Mouse (Mus musculus) liver, embryonic 14.5 days (tissue): ENCODE results near the gene Slc8a3. TPM values are rescaled to one million over a fixed set of nuclear protein-coding genes. Genes with fewer than 3 reads are reported as not detected.

Source experiments
- ATAC-seq: fragments of 200-750 bp; cut with Nextera tagmentation; 2 replicates; pipeline ENCODE4 v1.8.0; 2017; ENCODE audit warnings: moderate number of reproducible peaks, mild to moderate bottlenecking, moderate library complexity; ENCODE audit not compliant: insufficient read depth
- DNase-seq, 3 experiments: peaks; one replicate each; pipeline ENCODE4 v3.0.0-alpha.2; 2012 to 2013; ENCODE audit warnings: low read depth in 3 of 3, low spot score in 3 of 3
- H3K27ac ChIP-seq: fragments of 300-500 bp; sonication (generic); 2 replicates; pipeline ENCODE4 v1.5.1; 2014; ENCODE audit warnings: moderate library complexity, mild to moderate bottlenecking, control low read depth, inconsistent platforms
- H3K27me3 ChIP-seq: fragments of 300-500 bp; sonication (generic); 2 replicates; pipeline ENCODE4 v1.6.1; 2014; ENCODE audit warnings: mild to moderate bottlenecking, low read length, moderate library complexity; ENCODE audit not compliant: control insufficient read depth, insufficient read depth
- H3K36me3 ChIP-seq: fragments of 300-500 bp; sonication (generic); replicated peaks from 2 replicates; pipeline ENCODE4 v1.6.1; 2014; ENCODE audit warnings: low read depth; ENCODE audit not compliant: control insufficient read depth, insufficient read depth
- H3K4me1 ChIP-seq, 2 experiments: fragments of 200-500 bp in 1 of 2; fragments of 300-500 bp in 1 of 2; sonication (generic) in 1 of 2; replicated peaks; 2 replicates each; pipeline ENCODE4 v1.6.1; 2012 to 2014; ENCODE audit warnings: antibody characterized with exemption in 1 of 2, inconsistent platforms in 1 of 2, low read length in 1 of 2; ENCODE audit not compliant: control insufficient read depth in 2 of 2, insufficient read depth in 2 of 2
- H3K4me2 ChIP-seq: fragments of 300-500 bp; sonication (generic); 2 replicates; pipeline ENCODE4 v1.6.1; 2014; ENCODE audit warnings: low read depth, mild to moderate bottlenecking, control low read depth, moderate library complexity
- H3K4me3 ChIP-seq, 2 experiments: fragments of 200-500 bp in 1 of 2; fragments of 300-500 bp in 1 of 2; sonication (generic) in 1 of 2; 2 replicates each; pipeline ENCODE4 v1.5.1; 2012 to 2014; ENCODE audit warnings: low read depth in 2 of 2, low read length in 2 of 2, mild to moderate bottlenecking in 2 of 2, control low read depth in 1 of 2, inconsistent platforms in 1 of 2, moderate library complexity in 1 of 2; ENCODE audit not compliant: insufficient read depth in 1 of 2
- H3K9ac ChIP-seq: fragments of 300-500 bp; sonication (generic); replicated peaks from 2 replicates; pipeline ENCODE4 v1.6.1; 2014; ENCODE audit warnings: mild to moderate bottlenecking, control low read depth, moderate library complexity
- H3K9me3 ChIP-seq: fragments of 300-500 bp; sonication (generic); 2 replicates; pipeline ENCODE4 v1.6.1; 2016; ENCODE audit warnings: low read length, mixed read lengths; ENCODE audit not compliant: control insufficient read depth
- CTCF ChIP-seq: IDR thresholded peaks from 2 replicates; pipeline ENCODE4 v1.5.1; 2016; ENCODE audit warnings: antibody characterized with exemption, low read depth, control low read depth
- EP300 ChIP-seq: IDR thresholded peaks from 2 replicates; pipeline ENCODE4 v1.6.1; 2016; ENCODE audit warnings: antibody characterized with exemption, low read depth
- WGBS: fragments of 180-500 bp; shearing (Covaris S2); extraction: QIAGEN DNeasy Blood & Tissue Kit; methylation state at CpG from one replicate; pipeline ENCODE4 v1.1.7; 2014; ENCODE audit not compliant: insufficient replicate concordance; 5-methylcytosine and 5-hydroxymethylcytosine counted together
- polyA plus RNA-seq, 2 experiments: library from polyadenylated mRNA; depleted of rRNA in 1 of 2; stranded (reverse) in 1 of 2; unstranded in 1 of 2; fragments of >200 nt; fragmentation: Nextera tagmentation in 1 of 2; extraction: Ambion mirVana in 1 of 2; gene quantifications; 2 replicates each; pipeline versions ENCODE4 v1.2.1 to v1.2.3; 2012 to 2014

Slc8a3 gene
- polyA plus RNA-seq, 2 experiments: 0.02 TPM; not detected in 1

DNA sequence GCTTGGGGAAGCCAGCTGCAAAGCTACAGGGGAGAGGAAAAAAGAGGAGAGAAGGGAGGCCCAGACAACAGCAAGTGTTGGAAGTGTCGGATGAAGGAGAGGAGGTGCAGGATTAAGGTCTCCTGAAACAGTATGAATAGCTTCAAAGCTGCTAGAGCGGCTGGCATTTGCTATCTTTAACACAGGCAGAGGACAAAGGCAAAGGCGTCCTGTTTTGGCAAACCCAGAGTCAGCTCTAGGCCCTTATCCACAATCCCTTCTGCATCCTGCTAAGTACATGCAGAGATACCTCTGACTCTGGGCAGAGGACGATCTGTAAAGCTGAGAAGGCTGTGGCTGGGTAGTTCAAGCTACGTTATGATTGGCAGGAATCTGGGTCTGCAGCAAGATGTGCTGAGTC lies 38.4 kb downstream of the Slc8a3 start:
- TF ChIP-seq CTCF (no peak), EP300 (no peak)
- H3K4me1 ChIP-seq: no peaks in the 10 kb centered on the region
- H3K4me2 ChIP-seq: no peak overlapping the region
- H3K9me3 ChIP-seq: no peaks in the 10 kb centered on the region
- H3K9ac ChIP-seq: no peak overlapping the region
- H3K27ac ChIP-seq: no peak overlapping the region
- H3K4me3 ChIP-seq: no peak overlapping the region
- no peak for DNase-seq
- 27% methylated on average over 5 of the region's 5 CpGs for WGBS
- H3K27me3 ChIP-seq: no peaks in the 10 kb centered on the region
- no peak for ATAC-seq
- no peaks in the 10 kb centered on the region for H3K36me3 ChIP-seq

- DNase-seq: no peak
- H3K36me3 ChIP-seq: no peaks in the 10 kb centered on the region
- no peaks in the 10 kb centered on the region for H3K9me3 ChIP-seq
- H3K27ac ChIP-seq: no peak overlapping the region
- H3K27me3 ChIP-seq: no peaks in the 10 kb centered on the region
- H3K4me3 ChIP-seq: no peak overlapping the region
- H3K4me2 ChIP-seq: no peak overlapping the region
- H3K4me1 ChIP-seq: no peaks in the 10 kb centered on the region
- no peak for ATAC-seq
- TF ChIP-seq CTCF (no peak), EP300 (no peak)
- WGBS: 58% methylated on average over 2 of the region's 2 CpGs
- H3K9ac ChIP-seq: no peak overlapping the region
These were observed 54.9 kb downstream of the Slc8a3 start for GRCm38 (mm10) chr12:81278031-81278430.

GRCm38 (mm10) chr12:81274616-81275015 lies 58.4 kb downstream of the Slc8a3 start:
- Histone ChIP-seq H3K4me2 (no peak overlapping the region), H3K4me3 (no peak overlapping the region), H3K27me3 (no peaks in the 10 kb centered on the region), H3K36me3 (no peaks in the 10 kb centered on the region), H3K27ac (no peak overlapping the region), H3K9ac (no peak overlapping the region), H3K4me1 (no peaks in the 10 kb centered on the region), H3K9me3 (no peaks in the 10 kb centered on the region)
- TF ChIP-seq CTCF (no peak), EP300 (no peak)
- DNase-seq (no peak), ATAC-seq (no peak)
- 60% methylated on average over 4 of the region's 4 CpGs for WGBS

GRCm38 (mm10) chr12:81273333-81273732 lies 59.6 kb downstream of the Slc8a3 start:
- no peak overlapping the region for H3K4me2 ChIP-seq
- no peak for TF ChIP-seq EP300
- no peak for TF ChIP-seq CTCF
- WGBS: 41% methylated on average over 3 of the region's 3 CpGs
- DNase-seq (no peak), ATAC-seq (no peak)
- no peak overlapping the region for H3K9ac ChIP-seq
- no peak overlapping the region for H3K27ac ChIP-seq
- no peaks in the 10 kb centered on the region for H3K27me3 ChIP-seq
- H3K4me3 ChIP-seq: no peak overlapping the region
- no peaks in the 10 kb centered on the region for H3K36me3 ChIP-seq
- H3K9me3 ChIP-seq: no peaks in the 10 kb centered on the region
- H3K4me1 ChIP-seq: no peaks in the 10 kb centered on the region

DNA sequence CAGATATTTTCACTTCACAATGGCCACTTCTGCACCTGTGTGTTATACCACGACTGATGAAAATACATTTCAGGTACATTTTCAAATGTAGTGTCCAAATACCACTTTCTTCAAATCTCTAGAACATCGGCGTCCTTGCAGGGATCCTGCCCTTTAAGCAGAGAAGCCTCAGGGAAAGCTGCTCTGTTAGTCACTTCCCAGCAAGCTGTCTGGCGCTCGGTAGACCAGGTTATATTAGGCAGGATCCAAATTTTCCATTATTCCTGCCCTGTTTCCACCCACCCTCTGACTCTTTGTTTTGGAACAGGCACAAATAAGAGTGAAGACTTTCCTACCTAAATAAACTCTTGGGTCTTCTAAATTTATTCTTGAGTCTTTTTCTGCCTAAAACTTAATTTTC lies 63.7 kb downstream of the Slc8a3 start:
- Histone ChIP-seq H3K36me3 (no peaks in the 10 kb centered on the region), H3K27ac (no peak overlapping the region), H3K9ac (no peak overlapping the region), H3K4me1 (no peaks in the 10 kb centered on the region), H3K4me3 (no peak overlapping the region), H3K27me3 (no peaks in the 10 kb centered on the region), H3K4me2 (no peak overlapping the region), H3K9me3 (no peaks in the 10 kb centered on the region)
- TF ChIP-seq CTCF (no peak), EP300 (no peak)
- 64% methylated on average over 5 of the region's 5 CpGs for WGBS
- DNase-seq: no peak
- ATAC-seq: no peak

DNA sequence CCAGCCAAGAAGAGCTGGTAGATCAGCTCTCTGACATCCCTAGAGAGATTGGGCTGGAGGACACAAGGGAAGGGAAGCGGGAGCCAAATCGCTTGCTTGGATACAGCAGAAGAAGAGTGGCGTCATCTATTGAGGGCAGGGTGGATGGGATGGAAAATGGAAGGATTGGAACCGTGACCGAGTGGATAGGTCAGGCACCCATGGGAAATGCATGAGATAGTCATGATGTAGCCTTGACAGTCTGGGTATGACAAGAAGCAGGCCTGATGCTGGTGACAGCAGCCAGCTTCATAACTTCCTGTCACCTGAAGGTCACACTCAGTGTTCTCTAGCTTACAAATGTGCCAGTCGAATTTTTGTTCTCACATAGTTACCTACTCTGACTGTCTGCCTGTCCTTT lies 70.2 kb downstream of the Slc8a3 start:
- no peaks in the 10 kb centered on the region for H3K9me3 ChIP-seq
- no peaks in the 10 kb centered on the region for H3K36me3 ChIP-seq
- H3K27me3 ChIP-seq: no peaks in the 10 kb centered on the region
- no peak overlapping the region for H3K27ac ChIP-seq
- TF ChIP-seq EP300 (no peak), CTCF (no peak)
- H3K9ac ChIP-seq: no peak overlapping the region
- DNase-seq (no peak), ATAC-seq (no peak)
- no peaks in the 10 kb centered on the region for H3K4me1 ChIP-seq
- 64% methylated on average over 6 of the region's 6 CpGs for WGBS
- H3K4me2 ChIP-seq: no peak overlapping the region
- no peak overlapping the region for H3K4me3 ChIP-seq
